Mouse (Mus musculus) kidney, adult 2 months (tissue): Measurements from ENCODE around the gene Trim46. TPM values are rescaled to one million over a fixed set of nuclear protein-coding genes. Genes with fewer than 3 reads are reported as not detected.

ENCODE experiments used
- DNase-seq: peaks from one replicate; pipeline ENCODE4 v3.0.0; 2021
- H3K27ac ChIP-seq: fragments of 200-500 bp; 2 replicates; pipeline ENCODE4 v1.5.1; 2012; ENCODE audit warnings: low read depth, low read length, control low read depth, inconsistent platforms; ENCODE audit not compliant: insufficient read depth
- H3K27me3 ChIP-seq: fragments of 200-500 bp; replicated peaks from 2 replicates; pipeline ENCODE4 v1.6.1; 2012; ENCODE audit warnings: mild to moderate bottlenecking, moderate library complexity, low read length, inconsistent platforms; ENCODE audit not compliant: control insufficient read depth, insufficient read depth
- H3K36me3 ChIP-seq: fragments of 200-500 bp; 2 replicates; pipeline ENCODE4 v1.6.1; 2012; ENCODE audit warnings: mild to moderate bottlenecking, moderate library complexity, low read length, inconsistent platforms; ENCODE audit not compliant: control insufficient read depth, insufficient read depth
- H3K4me1 ChIP-seq: fragments of 200-500 bp; 2 replicates; pipeline ENCODE4 v1.6.1; 2011; ENCODE audit warnings: low read length; ENCODE audit not compliant: control insufficient read depth, insufficient read depth
- H3K4me3 ChIP-seq: fragments of 200-500 bp; 2 replicates; pipeline ENCODE4 v1.5.1; 2011; ENCODE audit warnings: mild to moderate bottlenecking, low read depth, low read length, control low read depth; ENCODE audit not compliant: insufficient read depth
- CTCF ChIP-seq: fragments of 200-500 bp; conservative IDR thresholded peaks from 2 replicates; pipeline ENCODE4 v1.5.1; 2011; ENCODE audit warnings: low read depth, mild to moderate bottlenecking, control low read depth, low read length, moderate library complexity, mixed read lengths; ENCODE audit not compliant: insufficient read depth, insufficient read length
- POLR2A ChIP-seq: fragments of 200-500 bp; IDR thresholded peaks from one replicate; pipeline ENCODE4 v1.6.1; 2011; ENCODE audit warnings: low read depth, low read length, control low read depth
- WGBS: fragments of 180-500 bp; shearing (Covaris S2); methylation state at CpG from one replicate; pipeline ENCODE4 v1.1.7; 2018; 5-methylcytosine and 5-hydroxymethylcytosine counted together
- polyA plus RNA-seq: library from polyadenylated mRNA; depleted of rRNA; stranded (reverse); fragments of >200 nt; gene quantifications from 2 replicates; pipeline ENCODE4 v1.2.3, GENCODE M21; 2012

The Trim46 gene
- polyA plus RNA-seq, 1 experiment, result 9.1 TPM

- WGBS, result 24% methylated on average over 25 of the region's 25 CpGs
- H3K4me3 ChIP-seq, result peak overlapping the region; percentile 34
- no peaks in the 10 kb centered on the region for H3K27me3 ChIP-seq
- H3K27ac ChIP-seq, result no peak overlapping the region
- TF ChIP-seq POLR2A (no peak), CTCF (peak; percentile 32; the same call in 1 of the 2 replicates)
- no peaks in the 10 kb centered on the region for H3K36me3 ChIP-seq
- DNase-seq, result peak; percentile 72
- H3K4me1 ChIP-seq, result peaks cover 18% of the 10 kb centered on the region
These were observed 1.7 kb downstream of the Trim46 start for GRCm38 (mm10) chr3:89244158-89244981.

GRCm38 (mm10) chr3:89243609-89244008 is 2.5 kb downstream of the Trim46 start:
- WGBS, result 33% methylated on average over 14 of the region's 14 CpGs
- DNase-seq, result peak; percentile 68
- Histone ChIP-seq H3K36me3 (no peaks in the 10 kb centered on the region), H3K27ac (no peak overlapping the region), H3K27me3 (no peaks in the 10 kb centered on the region), H3K4me1 (peaks cover 18% of the 10 kb centered on the region), H3K4me3 (no peak overlapping the region)
- no peak for TF ChIP-seq POLR2A

GRCm38 (mm10) chr3:89242331-89242895 is 3.7 kb downstream of the Trim46 start:
- DNase-seq, result peak; percentile 87
- Histone ChIP-seq H3K27me3 (no peaks in the 10 kb centered on the region), H3K4me3 (no peak overlapping the region), H3K36me3 (no peaks in the 10 kb centered on the region), H3K27ac (no peak overlapping the region), H3K4me1 (peaks cover 18% of the 10 kb centered on the region)
- 60% methylated on average over 9 of the region's 9 CpGs for WGBS
- peak; percentile 88 for TF ChIP-seq CTCF
- no peak for TF ChIP-seq POLR2A

GRCm38 (mm10) chr3:89238494-89238893 is 7.6 kb downstream of the Trim46 start:
- peak; percentile 35 for DNase-seq
- H3K4me1 ChIP-seq, result peaks cover 6% of the 10 kb centered on the region
- H3K27me3 ChIP-seq, result no peaks in the 10 kb centered on the region
- WGBS, result 44% methylated on average over 12 of the region's 12 CpGs
- TF ChIP-seq POLR2A, result no peak
- TF ChIP-seq CTCF, result no peak
- no peak overlapping the region for H3K4me3 ChIP-seq
- H3K36me3 ChIP-seq, result no peaks in the 10 kb centered on the region
- no peak overlapping the region for H3K27ac ChIP-seq

GRCm38 (mm10) chr3:89237682-89238081 is 8.4 kb downstream of the Trim46 start:
- no peaks in the 10 kb centered on the region for H3K36me3 ChIP-seq
- 82% methylated on average over 21 of the region's 21 CpGs for WGBS
- no peak for TF ChIP-seq POLR2A
- TF ChIP-seq CTCF, result no peak
- no peak for DNase-seq
- H3K4me1 ChIP-seq, result no peaks in the 10 kb centered on the region; the same call in 1 of the 2 replicates
- no peak overlapping the region for H3K27ac ChIP-seq
- no peaks in the 10 kb centered on the region for H3K27me3 ChIP-seq
- H3K4me3 ChIP-seq, result no peak overlapping the region

- 89% methylated on average over 10 of the region's 10 CpGs for WGBS
- no peak for TF ChIP-seq POLR2A
- TF ChIP-seq CTCF, result no peak
- Histone ChIP-seq H3K27me3 (no peaks in the 10 kb centered on the region), H3K4me3 (no peak overlapping the region), H3K4me1 (no peaks in the 10 kb centered on the region), H3K27ac (no peak overlapping the region), H3K36me3 (no peaks in the 10 kb centered on the region)
- no peak for DNase-seq
These were observed 9.6 kb downstream of the Trim46 start for GRCm38 (mm10) chr3:89236516-89236915.

GRCm38 (mm10) chr3:89233562-89234110 is 12.5 kb downstream of the Trim46 start:
- DNase-seq, result peak; percentile 31
- WGBS, result 49% methylated on average over 14 of the region's 14 CpGs

More at GRCm38 (mm10) chr3:89233562-89234110, 12.5 kb downstream of the Trim46 start:
- Histone ChIP-seq H3K4me3 (no peak overlapping the region), H3K27me3 (no peaks in the 10 kb centered on the region), H3K36me3 (no peaks in the 10 kb centered on the region), H3K27ac (0 out of 2 replicates have a peak overlapping the region, but pooled peaks have one; percentile 40), H3K4me1 (no peaks in the 10 kb centered on the region)
- TF ChIP-seq POLR2A (no peak), CTCF (no peak)
